Mouse (Mus musculus): ENCODE measurements around the gene Tgfb1. TPM values are rescaled to one million over a fixed set of nuclear protein-coding genes. Genes with fewer than 3 reads are reported as not detected.
A peak's percentile ranks its signal among the peaks of the same experiment; 100 is the strongest.

Tgfb1 gene
- polyA plus RNA-seq, 1 experiment from 2014 or later = 1.1 TPM

- Histone ChIP-seq H3K27ac (replicated peaks; ENCODE audit: low read depth, low read length) (no peak overlapping the region), H3K4me3 (replicated peaks; ENCODE audit: low read depth, low read length) (peak overlapping the region; percentile 30), H3K9me3 (ENCODE audit: control insufficient read depth, low read length) (no peaks in the 10 kb centered on the region), H3K27me3 (ENCODE audit: control insufficient read depth, insufficient read depth, low read length) (peaks cover 54% of the 10 kb centered on the region), H3K36me3 (ENCODE audit: control insufficient read depth, insufficient read depth, low read length) (no peaks in the 10 kb centered on the region), H3K4me2 (ENCODE audit: low read length) (peak overlapping the region; percentile 54), H3K9ac (replicated peaks; ENCODE audit: low read length) (no peak overlapping the region), H3K4me1 (ENCODE audit: control insufficient read depth, insufficient read depth, low read length) (peaks cover 33% of the 10 kb centered on the region)
- DNase-seq = no peak
- WGBS = 13% methylated on average over 12 of the region's 12 CpGs
- no peak for ATAC-seq (ENCODE audit: low FRiP score, low TSS enrichment)
These were observed 2.8 kb downstream of the Tgfb1 start for GRCm38 (mm10) chr7:25689603-25690021.

- ATAC-seq (ENCODE audit: low FRiP score, low TSS enrichment) = no peak
- Histone ChIP-seq H3K27ac (replicated peaks; ENCODE audit: low read depth, low read length) (no peak overlapping the region), H3K4me2 (ENCODE audit: low read length) (no peak overlapping the region), H3K36me3 (ENCODE audit: control insufficient read depth, insufficient read depth, low read length) (no peaks in the 10 kb centered on the region), H3K4me1 (ENCODE audit: control insufficient read depth, insufficient read depth, low read length) (peaks cover 33% of the 10 kb centered on the region), H3K9ac (replicated peaks; ENCODE audit: low read length) (no peak overlapping the region), H3K9me3 (ENCODE audit: control insufficient read depth, low read length) (no peaks in the 10 kb centered on the region), H3K4me3 (replicated peaks; ENCODE audit: low read depth, low read length) (no peak overlapping the region), H3K27me3 (ENCODE audit: control insufficient read depth, insufficient read depth, low read length) (peaks cover 54% of the 10 kb centered on the region)
- no peak for DNase-seq
- WGBS = 45% methylated on average over 5 of the region's 5 CpGs
These were observed 3.2 kb downstream of the Tgfb1 start for GRCm38 (mm10) chr7:25690051-25690450.

DNA sequence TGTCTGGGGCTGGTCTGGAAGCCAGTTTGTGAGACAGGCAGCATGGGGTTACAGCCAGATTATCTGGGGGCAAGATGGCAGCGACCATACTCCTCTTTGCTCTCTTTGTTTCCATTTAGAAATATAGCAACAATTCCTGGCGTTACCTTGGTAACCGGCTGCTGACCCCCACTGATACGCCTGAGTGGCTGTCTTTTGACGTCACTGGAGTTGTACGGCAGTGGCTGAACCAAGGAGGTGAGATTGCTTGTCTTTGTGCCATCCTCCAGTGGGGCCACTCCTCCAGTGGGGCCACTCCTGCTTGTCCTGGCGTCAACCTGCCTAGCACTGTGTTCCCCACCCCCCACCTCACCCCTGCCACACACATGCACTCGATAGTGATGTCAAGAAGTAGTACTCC, 7.3 kb downstream of the Tgfb1 start:
- Histone ChIP-seq H3K4me3 (replicated peaks; ENCODE audit: low read depth, low read length) (no peak overlapping the region), H3K27ac (replicated peaks; ENCODE audit: low read depth, low read length) (no peak overlapping the region), H3K36me3 (ENCODE audit: control insufficient read depth, insufficient read depth, low read length) (no peaks in the 10 kb centered on the region), H3K9me3 (ENCODE audit: control insufficient read depth, low read length) (no peaks in the 10 kb centered on the region), H3K27me3 (ENCODE audit: control insufficient read depth, insufficient read depth, low read length) (peaks cover 19% of the 10 kb centered on the region), H3K4me2 (ENCODE audit: low read length) (no peak overlapping the region), H3K9ac (replicated peaks; ENCODE audit: low read length) (no peak overlapping the region), H3K4me1 (ENCODE audit: control insufficient read depth, insufficient read depth, low read length) (peaks cover 3% of the 10 kb centered on the region)
- WGBS = 43% methylated on average over 8 of the region's 8 CpGs
- DNase-seq (peak; percentile 54), ATAC-seq (ENCODE audit: low FRiP score, low TSS enrichment) (no peak)

- Histone ChIP-seq H3K4me3 (replicated peaks; ENCODE audit: low read depth, low read length) (no peak overlapping the region), H3K4me2 (ENCODE audit: low read length) (no peak overlapping the region)
- WGBS = 58% methylated on average over 13 of the region's 13 CpGs
These were observed 13.0 kb downstream of the Tgfb1 start for GRCm38 (mm10) chr7:25699851-25700250.

DNA sequence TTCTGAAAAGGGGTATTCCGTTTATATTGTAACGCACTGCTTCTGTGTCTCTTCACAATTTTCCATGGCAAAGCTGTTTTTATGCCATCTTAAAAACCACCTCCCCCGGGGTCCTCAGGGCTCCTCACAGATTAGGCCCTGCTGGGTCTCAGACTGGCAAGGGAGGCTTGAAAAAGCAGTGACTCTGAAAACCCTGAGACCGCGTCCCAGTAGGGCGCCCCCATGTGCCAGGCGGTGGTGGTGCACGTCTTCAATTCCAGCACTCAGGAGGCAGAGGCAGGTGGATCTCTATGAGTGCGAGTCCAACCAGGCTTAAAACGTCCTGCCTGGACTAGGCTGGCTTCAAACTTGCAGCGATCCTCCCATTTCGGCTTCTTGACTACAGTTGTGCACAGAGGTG, 13.9 kb downstream of the Tgfb1 start:
- ATAC-seq (ENCODE audit: low FRiP score, low TSS enrichment) (no peak), DNase-seq (no peak)
- WGBS = 77% methylated on average over 12 of the region's 12 CpGs
- Histone ChIP-seq H3K27ac (replicated peaks; ENCODE audit: low read depth, low read length) (no peak overlapping the region), H3K9me3 (ENCODE audit: control insufficient read depth, low read length) (0 out of 2 replicates have a peak, but pooled peaks cover 2% of the 10 kb centered on the region), H3K9ac (replicated peaks; ENCODE audit: low read length) (no peak overlapping the region), H3K36me3 (ENCODE audit: control insufficient read depth, insufficient read depth, low read length) (no peaks in the 10 kb centered on the region), H3K4me1 (ENCODE audit: control insufficient read depth, insufficient read depth, low read length) (peaks cover 4% of the 10 kb centered on the region; the same call in 1 of the 2 replicates), H3K27me3 (ENCODE audit: control insufficient read depth, insufficient read depth, low read length) (no peaks in the 10 kb centered on the region), H3K4me2 (ENCODE audit: low read length) (no peak overlapping the region), H3K4me3 (replicated peaks; ENCODE audit: low read depth, low read length) (no peak overlapping the region)

More at GRCm38 (mm10) chr7:25699851-25700250, 13.0 kb downstream of the Tgfb1 start:
- no peaks in the 10 kb centered on the region for H3K36me3 ChIP-seq (ENCODE audit: control insufficient read depth, insufficient read depth, low read length)
- H3K4me1 ChIP-seq (ENCODE audit: control insufficient read depth, insufficient read depth, low read length) = peaks cover 4% of the 10 kb centered on the region; the same call in 1 of the 2 replicates
- DNase-seq = no peak
- no peak overlapping the region for H3K9ac ChIP-seq (replicated peaks; ENCODE audit: low read length)
- 0 out of 2 replicates have a peak, but pooled peaks cover 2% of the 10 kb centered on the region for H3K9me3 ChIP-seq (ENCODE audit: control insufficient read depth, low read length)
- ATAC-seq (ENCODE audit: low FRiP score, low TSS enrichment) = no peak
- no peak overlapping the region for H3K27ac ChIP-seq (replicated peaks; ENCODE audit: low read depth, low read length)
- H3K27me3 ChIP-seq (ENCODE audit: control insufficient read depth, insufficient read depth, low read length) = no peaks in the 10 kb centered on the region

- no peak overlapping the region for H3K9ac ChIP-seq (replicated peaks; ENCODE audit: low read length)
- no peak overlapping the region for H3K4me3 ChIP-seq (replicated peaks; ENCODE audit: low read depth, low read length)
- H3K9me3 ChIP-seq (ENCODE audit: control insufficient read depth, low read length) = 0 out of 2 replicates have a peak, but pooled peaks cover 2% of the 10 kb centered on the region
- no peak overlapping the region for H3K4me2 ChIP-seq (ENCODE audit: low read length)
- no peak overlapping the region for H3K27ac ChIP-seq (replicated peaks; ENCODE audit: low read depth, low read length)
- H3K4me1 ChIP-seq (ENCODE audit: control insufficient read depth, insufficient read depth, low read length) = peaks cover 4% of the 10 kb centered on the region; the same call in 1 of the 2 replicates
- no peaks in the 10 kb centered on the region for H3K27me3 ChIP-seq (ENCODE audit: control insufficient read depth, insufficient read depth, low read length)
- ATAC-seq (ENCODE audit: low FRiP score, low TSS enrichment) (no peak), DNase-seq (no peak)
- no peaks in the 10 kb centered on the region for H3K36me3 ChIP-seq (ENCODE audit: control insufficient read depth, insufficient read depth, low read length)
- WGBS = 96% methylated on average over 2 of the region's 2 CpGs
These were observed 15.5 kb downstream of the Tgfb1 start for GRCm38 (mm10) chr7:25702350-25702749.

- H3K36me3 ChIP-seq (ENCODE audit: control insufficient read depth, insufficient read depth, low read length) = no peaks in the 10 kb centered on the region
- H3K4me1 ChIP-seq (ENCODE audit: control insufficient read depth, insufficient read depth, low read length) = peaks cover 4% of the 10 kb centered on the region; the same call in 1 of the 2 replicates
- no peak for ATAC-seq (ENCODE audit: low FRiP score, low TSS enrichment)
- DNase-seq = no peak
- 16% methylated on average over 10 of the region's 10 CpGs for WGBS
- no peaks in the 10 kb centered on the region for H3K27me3 ChIP-seq (ENCODE audit: control insufficient read depth, insufficient read depth, low read length)
- 0 out of 2 replicates have a peak, but pooled peaks cover 2% of the 10 kb centered on the region for H3K9me3 ChIP-seq (ENCODE audit: control insufficient read depth, low read length)
- H3K4me2 ChIP-seq (ENCODE audit: low read length) = peak overlapping the region; percentile 59
- no peak overlapping the region for H3K9ac ChIP-seq (replicated peaks; ENCODE audit: low read length)
- 0 out of 2 replicates have a peak overlapping the region, but pooled peaks have one; percentile 10 for H3K4me3 ChIP-seq (replicated peaks; ENCODE audit: low read depth, low read length)
- H3K27ac ChIP-seq (replicated peaks; ENCODE audit: low read depth, low read length) = no peak overlapping the region
These were observed 17.1 kb downstream of the Tgfb1 start for GRCm38 (mm10) chr7:25703793-25704494.

- Histone ChIP-seq H3K27ac (replicated peaks; ENCODE audit: low read depth, low read length) (no peak overlapping the region), H3K27me3 (ENCODE audit: control insufficient read depth, insufficient read depth, low read length) (no peaks in the 10 kb centered on the region), H3K36me3 (ENCODE audit: control insufficient read depth, insufficient read depth, low read length) (no peaks in the 10 kb centered on the region), H3K9me3 (ENCODE audit: control insufficient read depth, low read length) (0 out of 2 replicates have a peak, but pooled peaks cover 2% of the 10 kb centered on the region), H3K9ac (replicated peaks; ENCODE audit: low read length) (peak overlapping the region; percentile 45; the same call in 1 of the 2 replicates), H3K4me3 (replicated peaks; ENCODE audit: low read depth, low read length) (peak overlapping the region; percentile 28), H3K4me1 (ENCODE audit: control insufficient read depth, insufficient read depth, low read length) (peaks cover 4% of the 10 kb centered on the region; the same call in 1 of the 2 replicates), H3K4me2 (ENCODE audit: low read length) (peak overlapping the region; percentile 59)
- WGBS = 4% methylated on average over 37 of the region's 37 CpGs
- ATAC-seq (ENCODE audit: low FRiP score, low TSS enrichment) (peak; percentile 49; the same call in 1 of the 2 replicates), DNase-seq (peak; percentile 55)
These were observed 18.0 kb downstream of the Tgfb1 start for GRCm38 (mm10) chr7:25704716-25705364.
